Mouse (Mus musculus) midbrain, embryonic 12.5 days (tissue): ENCODE results near the gene Anks1b. TPM values are rescaled to one million over a fixed set of nuclear protein-coding genes. Genes with fewer than 3 reads are reported as not detected.
A peak's percentile ranks its signal among the peaks of the same experiment; 100 is the strongest.

ENCODE experiments used
- ATAC-seq: fragments of 200-750 bp; cut with Nextera tagmentation; 2 replicates; pipeline ENCODE4 v1.8.0; 2017; ENCODE audit warnings: low read depth, moderate TSS enrichment, moderate library complexity; ENCODE audit not compliant: low FRiP score
- H3K27ac ChIP-seq: fragments of 300-500 bp; sonication (generic); replicated peaks from 2 replicates; pipeline ENCODE4 v1.5.1; 2016; ENCODE audit warnings: mild to moderate bottlenecking
- H3K27me3 ChIP-seq: fragments of 300-500 bp; sonication (generic); 2 replicates; pipeline ENCODE4 v1.6.1; 2016; ENCODE audit warnings: mild to moderate bottlenecking
- H3K36me3 ChIP-seq: fragments of 300-500 bp; sonication (generic); 2 replicates; pipeline ENCODE4 v1.6.1; 2016
- H3K4me1 ChIP-seq: fragments of 300-500 bp; sonication (generic); 2 replicates; pipeline ENCODE4 v1.6.1; 2016
- H3K4me2 ChIP-seq: fragments of 300-500 bp; sonication (generic); replicated peaks from 2 replicates; pipeline ENCODE4 v1.6.1; 2016; ENCODE audit warnings: mild to moderate bottlenecking, moderate library complexity
- H3K4me3 ChIP-seq: fragments of 300-500 bp; sonication (generic); 2 replicates; pipeline ENCODE4 v1.5.1; 2016; ENCODE audit warnings: mild to moderate bottlenecking
- H3K9ac ChIP-seq: fragments of 300-500 bp; sonication (generic); replicated peaks from 2 replicates; pipeline ENCODE4 v1.6.1; 2016; ENCODE audit warnings: mild to moderate bottlenecking, moderate library complexity
- H3K9me3 ChIP-seq: fragments of 300-500 bp; sonication (generic); 2 replicates; pipeline ENCODE4 v1.6.1; 2016; ENCODE audit warnings: mild to moderate bottlenecking
- WGBS: fragments of 180-500 bp; shearing (Covaris S2); methylation state at CpG from one replicate; pipeline ENCODE4 v1.1.7; 2016; 5-methylcytosine and 5-hydroxymethylcytosine counted together
- polyA plus RNA-seq: library from polyadenylated mRNA; unstranded; fragments of >200 nt; fragmentation: Nextera tagmentation; extraction: Ambion mirVana; gene quantifications from 2 replicates; pipeline ENCODE4 v1.2.1, GENCODE M21; 2016

The Anks1b gene
- polyA plus RNA-seq, 1 experiment from 2014 or later = 11.9 TPM

GRCm38 (mm10) chr10:90531813-90532212 is 658.5 kb downstream of the Anks1b start:
- no peak overlapping the region for H3K4me2 ChIP-seq
- no peaks in the 10 kb centered on the region for H3K36me3 ChIP-seq
- WGBS = 19% methylated on average over 1 of the region's 1 CpGs
- H3K4me1 ChIP-seq = peaks cover 12% of the 10 kb centered on the region
- no peak overlapping the region for H3K9ac ChIP-seq
- no peak overlapping the region for H3K27ac ChIP-seq
- H3K27me3 ChIP-seq = peaks cover 7% of the 10 kb centered on the region; the same call in 1 of the 2 replicates
- H3K9me3 ChIP-seq = no peaks in the 10 kb centered on the region
- peak; percentile 88 for ATAC-seq
- no peak overlapping the region for H3K4me3 ChIP-seq

- 97% methylated on average over 2 of the region's 2 CpGs for WGBS
- H3K4me3 ChIP-seq = no peak overlapping the region
Measured at GRCm38 (mm10) chr10:90535370-90535769, 662.1 kb downstream of the Anks1b start.

GRCm38 (mm10) chr10:90546635-90547034 is 673.3 kb downstream of the Anks1b start:
- Histone ChIP-seq H3K4me2 (no peak overlapping the region), H3K4me1 (no peaks in the 10 kb centered on the region), H3K36me3 (no peaks in the 10 kb centered on the region), H3K9ac (no peak overlapping the region), H3K27ac (no peak overlapping the region), H3K27me3 (no peaks in the 10 kb centered on the region), H3K4me3 (no peak overlapping the region), H3K9me3 (no peaks in the 10 kb centered on the region)
- 55% methylated on average over 3 of the region's 3 CpGs for WGBS
- no peak for ATAC-seq

More at GRCm38 (mm10) chr10:90535370-90535769, 662.1 kb downstream of the Anks1b start:
- Histone ChIP-seq H3K27ac (no peak overlapping the region), H3K4me1 (peaks cover 12% of the 10 kb centered on the region), H3K27me3 (no peaks in the 10 kb centered on the region), H3K4me2 (no peak overlapping the region), H3K9me3 (no peaks in the 10 kb centered on the region), H3K9ac (no peak overlapping the region), H3K36me3 (no peaks in the 10 kb centered on the region)
- ATAC-seq = no peak

DNA sequence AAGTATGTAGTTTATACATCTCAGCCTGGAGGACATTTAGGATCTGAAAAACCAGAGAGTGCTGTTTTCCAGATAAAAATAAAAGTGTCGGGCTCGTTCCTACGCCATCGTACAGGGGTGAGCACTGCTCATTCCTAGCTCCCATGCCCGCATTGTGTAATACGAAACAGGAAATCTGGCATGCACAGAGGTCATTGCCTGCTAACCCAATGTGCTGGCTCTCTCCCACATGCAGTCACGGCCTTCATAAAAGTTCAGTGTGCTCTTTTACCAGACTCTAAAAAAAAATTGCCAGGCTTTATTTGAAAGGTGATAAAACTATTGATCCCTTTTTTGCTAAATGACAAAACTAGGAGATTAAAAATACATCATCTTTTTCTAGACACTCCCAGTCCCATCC is 689.6 kb downstream of the Anks1b start:
- Histone ChIP-seq H3K36me3 (no peaks in the 10 kb centered on the region), H3K9me3 (no peaks in the 10 kb centered on the region), H3K4me1 (no peaks in the 10 kb centered on the region), H3K27me3 (no peaks in the 10 kb centered on the region), H3K4me3 (no peak overlapping the region), H3K9ac (no peak overlapping the region), H3K27ac (no peak overlapping the region), H3K4me2 (no peak overlapping the region)
- no peak for ATAC-seq
- 87% methylated on average over 7 of the region's 7 CpGs for WGBS

DNA sequence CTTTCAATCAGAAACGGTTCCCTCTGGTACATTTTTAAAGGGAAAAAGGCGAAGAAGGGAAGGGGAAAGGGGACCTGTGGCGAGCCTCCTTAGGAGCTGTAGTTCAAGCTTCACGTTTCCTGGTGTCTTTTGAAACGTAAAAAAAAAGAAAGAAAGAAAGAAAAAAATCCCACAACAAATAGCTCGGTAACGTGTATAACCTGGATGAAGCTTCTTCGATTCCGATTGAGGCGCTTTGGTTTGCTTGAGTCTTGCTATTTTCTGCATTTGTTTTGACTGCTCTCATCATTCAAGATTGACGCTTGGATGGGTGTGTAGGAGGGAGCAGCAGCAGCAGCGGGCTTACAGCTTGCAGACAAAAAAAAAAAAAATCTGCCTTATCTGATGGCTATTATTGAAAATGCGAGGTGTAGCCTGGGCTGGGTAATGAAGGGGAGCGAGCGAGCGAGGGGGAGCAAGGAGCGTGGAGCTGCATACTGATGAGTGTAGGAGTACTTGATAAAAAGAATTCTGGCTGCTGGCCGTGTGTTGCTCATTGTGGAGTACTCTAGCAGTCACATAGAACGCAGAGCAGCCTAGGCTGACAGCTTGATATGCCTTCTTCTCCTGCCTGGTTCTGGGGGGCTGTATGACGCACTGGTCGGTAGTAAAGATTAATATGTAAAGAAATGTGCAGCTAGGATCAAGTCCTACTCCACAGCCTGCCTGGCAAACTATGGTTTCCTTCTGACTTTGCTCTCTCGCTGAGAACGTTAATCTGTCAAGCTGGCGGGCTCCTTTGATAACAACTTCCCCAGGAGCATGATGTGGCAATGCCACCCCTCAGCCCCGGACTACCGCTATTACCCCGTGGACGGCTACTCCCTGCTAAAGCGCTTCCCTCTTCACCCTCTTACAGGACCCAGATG is 703.1 kb downstream of the Anks1b start:
- no peaks in the 10 kb centered on the region for H3K27me3 ChIP-seq
- peak overlapping the region; percentile 61 for H3K4me2 ChIP-seq
- H3K9ac ChIP-seq = peak overlapping the region; percentile 32; the same call in 1 of the 2 replicates
- peak overlapping the region; percentile 75 for H3K27ac ChIP-seq
- H3K4me1 ChIP-seq = peaks cover 14% of the 10 kb centered on the region; the same call in 1 of the 2 replicates
- WGBS = 20% methylated on average over 29 of the region's 29 CpGs
- peak; percentile 97 for ATAC-seq
- H3K9me3 ChIP-seq = no peaks in the 10 kb centered on the region
- peak overlapping the region; percentile 34 for H3K4me3 ChIP-seq
- H3K36me3 ChIP-seq = no peaks in the 10 kb centered on the region

GRCm38 (mm10) chr10:90577099-90577461 is 703.8 kb downstream of the Anks1b start:
- peak overlapping the region; percentile 61 for H3K4me2 ChIP-seq
- no peak; the same call in 1 of the 2 replicates for ATAC-seq
- H3K27ac ChIP-seq = peak overlapping the region; percentile 75
- peak overlapping the region; percentile 32; the same call in 1 of the 2 replicates for H3K9ac ChIP-seq
- peak overlapping the region; percentile 34 for H3K4me3 ChIP-seq
- 46% methylated on average over 6 of the region's 6 CpGs for WGBS
- H3K36me3 ChIP-seq = no peaks in the 10 kb centered on the region
- no peaks in the 10 kb centered on the region for H3K27me3 ChIP-seq
- H3K9me3 ChIP-seq = no peaks in the 10 kb centered on the region
- H3K4me1 ChIP-seq = peaks cover 14% of the 10 kb centered on the region; the same call in 1 of the 2 replicates

- Histone ChIP-seq H3K27ac (0 out of 2 replicates have a peak overlapping the region, but pooled peaks have one; percentile 75), H3K4me1 (peaks cover 14% of the 10 kb centered on the region; the same call in 1 of the 2 replicates), H3K4me2 (peak overlapping the region; percentile 61), H3K9me3 (no peaks in the 10 kb centered on the region), H3K36me3 (no peaks in the 10 kb centered on the region), H3K4me3 (peak overlapping the region; percentile 34; the same call in 1 of the 2 replicates), H3K27me3 (no peaks in the 10 kb centered on the region), H3K9ac (no peak overlapping the region)
- ATAC-seq = no peak
- WGBS = 81% methylated on average over 9 of the region's 9 CpGs
Measured at GRCm38 (mm10) chr10:90577777-90578176, 704.5 kb downstream of the Anks1b start.

DNA sequence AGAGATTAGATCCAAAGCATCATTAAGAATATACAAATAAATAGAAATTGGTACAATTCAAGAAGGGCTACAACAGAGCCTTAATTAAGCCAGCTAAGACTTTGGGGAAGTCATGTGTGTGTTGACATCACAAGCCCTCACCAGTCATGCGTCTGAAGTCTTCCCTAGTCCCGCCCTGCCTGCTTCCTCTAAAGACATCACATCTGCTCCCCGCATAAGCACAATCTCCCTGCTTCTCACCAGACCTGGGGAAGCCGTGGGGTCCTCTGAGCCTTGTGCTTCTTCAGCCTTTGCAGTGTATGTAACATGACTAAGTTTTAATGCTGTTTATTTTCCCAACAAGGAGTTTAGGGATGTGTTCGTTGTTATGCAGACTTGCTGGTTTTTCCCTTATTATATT is 706.7 kb downstream of the Anks1b start:
- H3K4me2 ChIP-seq = no peak overlapping the region
- no peaks in the 10 kb centered on the region for H3K36me3 ChIP-seq
- H3K27ac ChIP-seq = no peak overlapping the region
- H3K4me1 ChIP-seq = peaks cover 14% of the 10 kb centered on the region; the same call in 1 of the 2 replicates
- H3K9ac ChIP-seq = no peak overlapping the region
- ATAC-seq = no peak
- 89% methylated on average over 5 of the region's 5 CpGs for WGBS
- no peaks in the 10 kb centered on the region; the same call in 1 of the 2 replicates for H3K27me3 ChIP-seq
- H3K9me3 ChIP-seq = no peaks in the 10 kb centered on the region
- H3K4me3 ChIP-seq = no peak overlapping the region

GRCm38 (mm10) chr10:90584052-90584451 is 710.7 kb downstream of the Anks1b start:
- peaks cover 2% of the 10 kb centered on the region; the same call in 1 of the 2 replicates for H3K4me1 ChIP-seq
- H3K9me3 ChIP-seq = no peaks in the 10 kb centered on the region
- no peak for ATAC-seq
- H3K4me2 ChIP-seq = no peak overlapping the region
- H3K27ac ChIP-seq = no peak overlapping the region
- H3K9ac ChIP-seq = no peak overlapping the region
- WGBS = 77% methylated on average over 4 of the region's 4 CpGs
- H3K36me3 ChIP-seq = no peaks in the 10 kb centered on the region
- no peaks in the 10 kb centered on the region; the same call in 1 of the 2 replicates for H3K27me3 ChIP-seq
- H3K4me3 ChIP-seq = no peak overlapping the region

- Histone ChIP-seq H3K9ac (no peak overlapping the region), H3K36me3 (no peaks in the 10 kb centered on the region), H3K4me2 (0 out of 2 replicates have a peak overlapping the region, but pooled peaks have one; percentile 13), H3K27ac (no peak overlapping the region), H3K9me3 (0 out of 2 replicates have a peak, but pooled peaks cover 3% of the 10 kb centered on the region), H3K4me3 (no peak overlapping the region), H3K27me3 (no peaks in the 10 kb centered on the region), H3K4me1 (peaks cover 9% of the 10 kb centered on the region)
- 7% methylated on average over 3 of the region's 3 CpGs for WGBS
- peak; percentile 91 for ATAC-seq
Measured at GRCm38 (mm10) chr10:90596142-90596541, 722.8 kb downstream of the Anks1b start.

GRCm38 (mm10) chr10:90596576-90596975 is 723.3 kb downstream of the Anks1b start:
- ATAC-seq = peak; percentile 78
- Histone ChIP-seq H3K27me3 (no peaks in the 10 kb centered on the region), H3K9ac (no peak overlapping the region), H3K4me3 (no peak overlapping the region), H3K27ac (no peak overlapping the region), H3K4me1 (peaks cover 9% of the 10 kb centered on the region), H3K36me3 (no peaks in the 10 kb centered on the region), H3K4me2 (0 out of 2 replicates have a peak overlapping the region, but pooled peaks have one; percentile 13), H3K9me3 (0 out of 2 replicates have a peak, but pooled peaks cover under 1% of the 10 kb centered on the region)
- WGBS = 13% methylated on average over 3 of the region's 3 CpGs

- Histone ChIP-seq H3K36me3 (no peaks in the 10 kb centered on the region), H3K9ac (no peak overlapping the region), H3K27ac (no peak overlapping the region), H3K4me1 (peaks cover 9% of the 10 kb centered on the region), H3K27me3 (no peaks in the 10 kb centered on the region), H3K9me3 (no peaks in the 10 kb centered on the region), H3K4me3 (no peak overlapping the region), H3K4me2 (no peak overlapping the region)
- no peak for ATAC-seq
Measured at GRCm38 (mm10) chr10:90599149-90599548, 725.8 kb downstream of the Anks1b start.
